Mouse (Mus musculus) brain, embryonic 14.5 days (tissue): ENCODE data around the gene Prss32.

ENCODE experiments used
- CTCF ChIP-seq: fragments of 200-500 bp; IDR thresholded peaks from 2 replicates; pipeline ENCODE4 v1.5.1; 2012; ENCODE audit warnings: inconsistent platforms, mild to moderate bottlenecking, moderate library complexity, borderline replicate concordance; ENCODE audit not compliant: insufficient read depth, insufficient read length; ENCODE audit errors: extremely low read depth
- POLR2A ChIP-seq: fragments of 200-500 bp; IDR thresholded peaks from 2 replicates; pipeline ENCODE4 v1.6.1; 2012; ENCODE audit warnings: mild to moderate bottlenecking, inconsistent platforms, borderline replicate concordance; ENCODE audit not compliant: poor library complexity, insufficient read depth, insufficient read length, severe bottlenecking; ENCODE audit errors: extremely low read depth

DNA sequence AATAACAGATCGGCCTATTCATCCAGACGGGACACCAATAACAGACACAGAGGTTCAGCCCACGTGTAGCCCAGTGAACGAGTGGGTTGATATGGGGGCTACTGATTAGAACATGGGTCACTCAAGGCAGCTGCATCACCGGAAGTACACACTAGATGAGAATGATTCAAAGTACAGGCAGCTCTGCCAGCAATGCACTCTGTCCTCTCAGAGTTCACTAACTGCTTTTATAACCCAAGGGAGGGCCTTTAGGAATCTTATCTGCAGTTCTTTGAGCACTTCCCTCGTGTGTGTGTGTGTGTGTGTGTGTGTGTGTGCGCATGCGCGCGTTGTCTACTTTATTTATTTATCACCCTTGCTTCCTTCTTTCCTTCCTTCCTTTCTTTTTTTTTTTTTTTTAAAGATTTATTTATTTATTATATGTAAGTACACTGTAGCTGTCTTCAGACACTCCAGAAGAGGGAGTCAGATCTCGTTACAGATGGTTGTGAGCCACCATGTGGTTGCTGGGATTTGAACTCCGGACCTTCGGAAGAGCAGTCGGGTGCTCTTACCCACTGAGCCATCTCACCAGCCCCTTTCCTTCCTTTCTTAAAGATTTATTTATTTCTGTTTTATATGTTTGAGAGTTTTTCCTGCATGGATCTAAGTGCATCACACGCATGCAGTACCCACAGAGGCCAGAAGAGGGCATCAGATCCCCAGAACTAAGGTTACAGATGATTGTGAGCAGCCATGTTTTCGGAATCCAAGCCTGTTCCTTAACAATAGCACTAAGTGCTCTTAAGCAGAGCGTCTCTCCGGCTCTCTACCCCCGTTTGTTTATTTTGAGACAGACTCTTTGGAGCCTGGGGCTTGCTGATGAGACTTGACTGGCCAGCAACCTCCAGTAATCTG is 7.4 kb downstream of the Prss32 start:
- no peak for TF ChIP-seq POLR2A
- TF ChIP-seq CTCF, result peak; percentile 75; the same call in 1 of the 2 replicates
